Mouse (Mus musculus): Measurements from ENCODE around the gene Cdan1.
A peak's percentile ranks its signal among the peaks of the same experiment; 100 is the strongest.

The Cdan1 gene

GRCm38 (mm10) chr2:120849449-120850423, at the start of gene Cdan1:
TSS of gene Cdan1 (minus strand) at chr2:120850128.
- DNase-seq (ENCODE audit: low spot score in 2 of 2) = peak in 1 of 2 experiments; percentile 41

GRCm38 (mm10) chr2:120896361-120896760, 46.4 kb upstream of the Cdan1 start:
- DNase-seq (ENCODE audit: low spot score in 2 of 2) = no peak

- no peak for DNase-seq (ENCODE audit: low spot score in 2 of 2)
Observed at GRCm38 (mm10) chr2:120887601-120888000, 37.7 kb upstream of the Cdan1 start.

- DNase-seq (ENCODE audit: low spot score in 2 of 2) = peak in 1 of 2 experiments; percentile 16
Observed at GRCm38 (mm10) chr2:120873192-120873591, 23.3 kb upstream of the Cdan1 start.

GRCm38 (mm10) chr2:120871447-120872336, 21.8 kb upstream of the Cdan1 start:
- peak in 1 of 2 experiments; percentile 42 for DNase-seq (ENCODE audit: low spot score in 2 of 2)

GRCm38 (mm10) chr2:120867336-120867735, 17.4 kb upstream of the Cdan1 start:
- peak in 1 of 2 experiments; percentile 52 for DNase-seq (ENCODE audit: low spot score in 2 of 2)

GRCm38 (mm10) chr2:120866561-120866960, 16.6 kb upstream of the Cdan1 start:
- DNase-seq (ENCODE audit: low spot score in 2 of 2) = no peak

GRCm38 (mm10) chr2:120863389-120863788, 13.5 kb upstream of the Cdan1 start:
- DNase-seq (ENCODE audit: low spot score in 2 of 2) = no peak

GRCm38 (mm10) chr2:120860699-120861098, 10.8 kb upstream of the Cdan1 start:
- no peak for DNase-seq (ENCODE audit: low spot score in 2 of 2)

GRCm38 (mm10) chr2:120858131-120858530, 8.2 kb upstream of the Cdan1 start:
- no peak for DNase-seq (ENCODE audit: low spot score in 2 of 2)

- no peak for DNase-seq (ENCODE audit: low spot score in 2 of 2)
Observed at GRCm38 (mm10) chr2:120853151-120853550, 3.2 kb upstream of the Cdan1 start.

- DNase-seq (ENCODE audit: low spot score in 2 of 2) = no peak
Observed at GRCm38 (mm10) chr2:120852626-120853025, 2.7 kb upstream of the Cdan1 start.

- peak; percentile 95 to 99 for DNase-seq (ENCODE audit: low spot score in 2 of 2)
Observed at GRCm38 (mm10) chr2:120850424-120851082, 625 bp upstream of the Cdan1 start, which contains the start of gene Ttbk2. TSS of gene Ttbk2 (minus strand) at chr2:120850604.

GRCm38 (mm10) chr2:120845280-120845679, 4.6 kb downstream of the Cdan1 start:
- no peak for DNase-seq (ENCODE audit: low spot score in 2 of 2)

- DNase-seq (ENCODE audit: low spot score in 2 of 2) = no peak
Observed at GRCm38 (mm10) chr2:120843990-120844389, 5.9 kb downstream of the Cdan1 start.

GRCm38 (mm10) chr2:120841211-120841610, 8.7 kb downstream of the Cdan1 start:
- DNase-seq (ENCODE audit: low spot score in 2 of 2) = no peak

GRCm38 (mm10) chr2:120835167-120835566, 14.8 kb downstream of the Cdan1 start:
- DNase-seq (ENCODE audit: low spot score in 2 of 2) = no peak

- DNase-seq (ENCODE audit: low spot score in 2 of 2) = no peak
Observed at GRCm38 (mm10) chr2:120826936-120827638, 22.8 kb downstream of the Cdan1 start.

GRCm38 (mm10) chr2:120770265-120770935, 79.5 kb downstream of the Cdan1 start:
- peak; percentile 11 to 53 for DNase-seq (ENCODE audit: low spot score in 2 of 2)

GRCm38 (mm10) chr2:120761922-120762321, 88.0 kb downstream of the Cdan1 start:
- DNase-seq (ENCODE audit: low spot score in 2 of 2) = no peak

Measured in left cerebral cortex, adult 9 months (tissue).